Mouse (Mus musculus) 3134 (cell line): Measurements from ENCODE around the gene Sox6.

ENCODE experiments used
- DNase-seq: peaks from one replicate; pipeline ENCODE4 v3.0.0-alpha.2; 2011; ENCODE audit warnings: low spot score; ENCODE audit not compliant: insufficient read length; ENCODE audit errors: extremely low read depth

Gene Sox6

GRCm38 (mm10) chr7:115450431-115451195 lies 588.0 kb downstream of the Sox6 start:
- no peak for DNase-seq

DNA sequence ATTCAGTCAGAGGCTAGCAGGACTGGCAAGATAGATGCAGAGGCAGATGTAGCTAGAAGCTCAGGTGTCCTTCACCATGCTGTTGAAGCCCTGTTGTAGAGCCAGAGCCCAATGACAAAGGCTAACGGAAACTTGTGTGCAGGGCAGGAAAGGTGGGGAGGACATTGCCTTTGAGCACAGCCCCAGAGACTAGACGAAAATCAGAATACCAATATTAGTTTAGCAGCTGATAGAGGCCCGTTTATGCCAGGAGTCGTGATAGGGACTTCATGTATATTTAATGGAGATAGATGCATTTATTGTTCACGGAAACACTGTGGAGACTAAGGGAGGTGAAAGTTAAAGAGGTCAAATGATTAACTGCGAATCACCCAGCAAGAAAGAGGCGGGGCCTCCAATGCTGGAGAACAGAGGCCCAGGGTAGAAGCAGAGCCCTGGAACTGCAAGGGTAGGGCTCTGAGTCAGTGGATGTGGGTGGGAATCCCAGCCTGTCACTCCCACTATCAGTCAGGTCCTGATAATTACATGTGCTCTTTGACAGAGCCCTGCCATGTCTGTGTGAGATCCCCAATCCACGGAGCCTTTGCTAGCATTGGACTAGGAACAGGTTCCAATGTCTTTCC lies 590.1 kb downstream of the Sox6 start:
- no peak for DNase-seq

DNA sequence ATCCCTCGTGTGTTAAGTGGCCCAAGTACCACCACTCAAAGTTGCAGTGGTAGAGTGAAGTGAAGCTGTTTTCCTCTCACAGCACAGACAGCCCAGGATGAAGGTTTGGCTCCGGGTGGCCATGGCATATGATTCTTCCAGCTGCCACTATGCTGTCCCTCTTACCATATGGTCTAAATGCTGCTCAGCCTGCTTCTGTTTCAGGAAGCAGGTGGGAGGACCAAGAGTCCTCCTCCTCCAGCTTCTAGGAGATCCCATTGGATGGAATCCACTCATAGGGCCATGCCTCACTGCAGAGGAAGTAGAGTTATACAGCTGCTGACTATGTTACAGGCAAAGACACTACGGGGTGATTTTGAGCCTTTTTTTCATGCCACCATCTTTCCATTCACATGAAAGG lies 591.5 kb downstream of the Sox6 start:
- DNase-seq, result no peak

DNA sequence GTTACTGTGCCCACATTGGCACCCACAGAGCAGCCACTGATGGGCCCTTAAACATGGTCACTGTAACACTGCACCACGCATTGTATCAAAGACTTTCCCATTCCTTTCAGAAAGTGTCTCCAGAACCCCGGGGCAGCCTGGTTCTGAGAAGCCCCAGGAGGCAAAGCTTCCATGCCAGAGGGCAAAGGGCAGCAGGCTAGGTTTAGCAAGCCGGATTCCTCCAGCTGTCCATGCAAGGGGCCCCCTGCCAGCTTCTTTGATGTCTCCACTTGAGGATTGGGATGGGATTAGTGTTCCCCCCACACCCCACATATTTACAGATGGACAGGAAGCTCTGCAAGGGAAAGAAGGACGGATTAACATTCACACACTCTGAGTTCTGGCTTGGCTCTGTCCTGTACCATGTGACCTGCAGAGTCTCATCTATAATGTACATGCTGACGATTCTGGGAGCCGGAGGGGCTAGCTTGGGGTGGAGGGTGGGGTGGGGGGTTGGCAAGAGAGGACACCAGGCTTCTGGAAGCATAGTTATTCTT lies 592.0 kb downstream of the Sox6 start:
- no peak for DNase-seq

- DNase-seq, result peak; percentile 2
Measured at GRCm38 (mm10) chr7:115426161-115426982, 612.2 kb downstream of the Sox6 start.

DNA sequence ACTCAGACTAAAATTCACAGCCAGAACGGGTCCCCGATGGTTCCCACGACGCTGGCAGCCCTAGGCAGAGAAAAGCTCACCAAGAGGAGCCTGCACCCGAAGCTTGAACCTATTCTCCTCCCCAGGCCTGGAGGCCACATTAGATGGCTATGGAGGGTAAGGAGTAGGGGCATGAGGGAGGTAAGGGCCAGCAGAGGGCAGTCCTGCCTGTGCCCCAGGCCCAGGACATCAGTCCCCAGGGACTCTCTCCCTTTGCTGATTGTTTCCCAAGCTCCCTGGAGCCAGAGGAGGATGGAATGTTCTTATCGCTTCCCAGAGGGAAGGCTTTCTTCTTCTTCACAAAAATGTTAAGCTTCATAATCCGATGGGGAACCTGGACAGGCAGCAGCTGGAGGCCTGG lies 615.8 kb downstream of the Sox6 start:
- DNase-seq, result no peak

- DNase-seq, result no peak
Measured at GRCm38 (mm10) chr7:115420960-115421359, 617.6 kb downstream of the Sox6 start.
